Comparison of ENCODE assay signal across 9 mouse cellular contexts in the genomic region with DNA sequence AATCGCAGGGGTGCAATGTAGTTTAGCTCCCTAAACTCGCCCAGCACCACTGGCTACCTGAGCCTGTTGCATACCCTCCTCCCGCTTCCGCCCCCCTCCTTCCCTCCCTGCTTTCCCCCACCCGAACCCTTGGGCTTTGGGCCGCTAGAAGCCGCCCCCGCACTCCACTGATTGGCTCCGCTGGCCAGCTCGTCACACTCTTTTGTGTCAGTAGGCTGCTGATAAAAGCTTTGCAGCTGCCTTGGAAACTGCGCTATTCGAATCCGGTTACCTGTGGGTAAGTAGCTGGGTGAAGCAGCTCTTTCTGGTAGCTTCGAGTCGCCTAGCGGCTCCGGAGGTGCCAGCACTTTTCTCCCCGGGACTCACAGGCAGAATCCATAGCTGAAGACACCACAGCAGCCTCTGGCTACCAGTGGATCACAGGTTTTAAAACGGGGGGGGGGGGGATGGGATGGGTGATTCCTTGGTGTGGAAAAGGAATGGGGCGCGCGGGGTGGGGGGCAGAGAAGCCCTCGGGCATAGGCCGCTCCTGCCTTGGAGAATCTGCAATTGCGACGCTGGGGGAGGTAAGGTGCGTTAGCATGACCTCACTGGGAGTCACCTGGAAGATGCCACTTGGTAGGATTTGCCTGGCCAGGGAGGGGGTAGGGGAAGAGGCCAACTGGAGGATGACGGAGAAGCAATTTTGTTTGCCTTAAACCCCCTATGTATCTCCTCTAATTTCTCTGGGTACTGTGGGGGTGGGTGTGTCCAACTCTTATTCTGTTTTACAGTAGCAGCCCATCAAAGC. TPM values are rescaled to one million over a fixed set of nuclear protein-coding genes. Genes with fewer than 3 reads are reported as not detected.
DNase-seq lines count a peak whose midpoint lies in the region; ATAC-seq and TF ChIP-seq lines count a peak whose summit lies in the region.
"Had no signal": no experiment of that assay in that cellular context is flagged by ENCODE, and none has a peak within 500 bp of the region (broad histone marks: within the 10 kb centered on the region; RNA-seq: fewer than 3 reads in every experiment).

A gene (plus strand): TSS at position 169 of the 790 bp plus-strand sequence.

- H3K4me3 ChIP-seq in liver, postnatal 0 days (ENCODE audit: low read depth, low read length): no peak within 1 kb of the TSS
- H3K4me3 ChIP-seq in midbrain, embryonic 16.5 days (ENCODE audit: low read depth, low read length): peak within 1 kb of the TSS; percentile 50
- H3K4me3 ChIP-seq in thymus, adult 2 months (ENCODE audit: control insufficient read depth, insufficient read depth, low read length): peak within 1 kb of the TSS; percentile 22
- H3K4me3 ChIP-seq: liver, embryonic 13.5 days had no signal

- no peak for TF ChIP-seq POLR2A in thymus, adult 2 months (IDR thresholded peaks at IDR 0.05; ENCODE audit: control insufficient read depth, extremely low read depth, insufficient read depth, low read length, poor library complexity)

- H3K9ac ChIP-seq in liver, postnatal 0 days (replicated peaks): no peak within 1 kb of the TSS
- peak within 1 kb of the TSS; percentile 72 for H3K9ac ChIP-seq in midbrain, embryonic 16.5 days (ENCODE audit: low read depth, low read length)
- H3K9ac ChIP-seq: liver, embryonic 13.5 days had no signal

- H3K9me3 ChIP-seq in liver, postnatal 0 days (ENCODE audit: low read length): no peaks in the 10 kb centered on the region
- no peaks in the 10 kb centered on the region for H3K9me3 ChIP-seq in midbrain, embryonic 16.5 days (replicated peaks; ENCODE audit: control insufficient read depth, low read length, poor library complexity, severe bottlenecking)
- H3K9me3 ChIP-seq: liver, embryonic 13.5 days had no signal

- H3K36me3 ChIP-seq in liver, postnatal 0 days (replicated peaks; ENCODE audit: insufficient read depth, low read length): no peaks in the 10 kb centered on the region
- no peaks in the 10 kb centered on the region for H3K36me3 ChIP-seq in midbrain, embryonic 16.5 days (ENCODE audit: control insufficient read depth, insufficient read depth, low read length)
- no peaks in the 10 kb centered on the region for H3K36me3 ChIP-seq in thymus, adult 2 months (ENCODE audit: control insufficient read depth, insufficient read depth, low read length)
- H3K36me3 ChIP-seq: liver, embryonic 13.5 days had no signal

- no peaks in the 10 kb centered on the region for H3K4me1 ChIP-seq in liver, postnatal 0 days (ENCODE audit: insufficient read depth)
- peaks cover 22% of the 10 kb centered on the region for H3K4me1 ChIP-seq in midbrain, embryonic 16.5 days (ENCODE audit: control insufficient read depth, insufficient read depth, low read length)
- peaks cover 5% of the 10 kb centered on the region for H3K4me1 ChIP-seq in thymus, adult 2 months (replicated peaks; ENCODE audit: control insufficient read depth, insufficient read depth, low read length)
- H3K4me1 ChIP-seq: liver, embryonic 13.5 days had no signal

- ATAC-seq in liver, postnatal 0 days: no peak
- ATAC-seq in midbrain, embryonic 16.5 days: peak; percentile 89
- no peak for ATAC-seq in granulocyte monocyte progenitor cell, adult 5-6 weeks (replicated peaks; ENCODE audit: poor library complexity, severe bottlenecking)

- TF ChIP-seq CTCF in liver, postnatal 0 days (IDR thresholded peaks at IDR 0.05; ENCODE audit: low read depth): no peak
- TF ChIP-seq CTCF in thymus, adult 2 months (IDR thresholded peaks at IDR 0.05; ENCODE audit: borderline replicate concordance, control insufficient read depth, extremely low read depth, insufficient read depth, low read length, poor library complexity): no peak

- H3K4me2 ChIP-seq in liver, postnatal 0 days (ENCODE audit: low read depth, low read length): no peak within 1 kb of the TSS
- peak within 1 kb of the TSS; percentile 69 for H3K4me2 ChIP-seq in midbrain, embryonic 16.5 days (ENCODE audit: low read length)
- H3K4me2 ChIP-seq: liver, embryonic 13.5 days had no signal

- H3K27me3 ChIP-seq in liver, postnatal 0 days (ENCODE audit: insufficient read depth, low read length): peaks cover 5% of the 10 kb centered on the region; the same call in 1 of the 2 replicates
- H3K27me3 ChIP-seq in midbrain, embryonic 16.5 days (ENCODE audit: control insufficient read depth, insufficient read depth, low read depth, low read length): no peaks in the 10 kb centered on the region
- H3K27me3 ChIP-seq in thymus, adult 2 months (ENCODE audit: control insufficient read depth, insufficient read depth, low read length): no peaks in the 10 kb centered on the region

- TF ChIP-seq EP300 in liver, postnatal 0 days (IDR thresholded peaks at IDR 0.05; ENCODE audit: low read depth): no peak

- WGBS in liver, postnatal 0 days (ENCODE audit: insufficient replicate concordance): 25% methylated on average over 18 of the region's 28 CpGs
- WGBS in midbrain, embryonic 16.5 days: 20% methylated on average over 25 of the region's 28 CpGs
- 16% methylated on average over 23 of the region's 28 CpGs for WGBS in thymus, adult 2 months

- peak; percentile 6 for DNase-seq in liver
- DNase-seq in liver, postnatal 0 days: no peak
- DNase-seq in embryo, embryonic 11 days: peak; percentile 56
- DNase-seq in heart, postnatal 4 days: peak; percentile 21
- peak; percentile 32 for DNase-seq in left cerebral cortex, adult 11 months (ENCODE audit: low spot score)
- peak; percentile 58 for DNase-seq in thymus, adult 2 months
- DNase-seq: liver, embryonic 13.5 days had no signal

- H3K27ac ChIP-seq in liver, postnatal 0 days (ENCODE audit: low read depth): no peak within 1 kb of the TSS
- peak within 1 kb of the TSS; percentile 82 for H3K27ac ChIP-seq in midbrain, embryonic 16.5 days (ENCODE audit: low read length)
- no peak within 1 kb of the TSS; the same call in 1 of the 2 replicates for H3K27ac ChIP-seq in thymus, adult 2 months (ENCODE audit: control insufficient read depth, insufficient read depth, low read length)
- H3K27ac ChIP-seq: liver, embryonic 13.5 days had no signal

RNA-seq across cellular contexts. Expression of the gene that starts here (rescaled TPM):
- polyA plus RNA-seq in liver, postnatal 0 days (2015; fragmentation: Nextera tagmentation; extraction: Ambion mirVana): 0.07 TPM in 1 of 2 replicates, not detected in the other
- 1 to 10 TPM in 1 of 2 experiments, under 1 TPM in 1; 0.81 to 1.3 TPM for total RNA-seq in heart, postnatal 4 days (2021)
- polyA plus RNA-seq in midbrain, embryonic 16.5 days (2015; fragmentation: Nextera tagmentation; extraction: Ambion mirVana): 514 and 548 TPM in 2 replicates
- polyA plus RNA-seq in thymus, adult 2 months (2012; rRNA removed): 3.0 and 3.7 TPM in 2 replicates
- total RNA-seq in granulocyte monocyte progenitor cell, adult 5-6 weeks (2014; fragmentation: Nextera tagmentation): not detected in 2 replicates
- not detected in 2 replicates for total RNA-seq in granulocyte monocyte progenitor cell, adult 5-6 weeks (2017)

Comparison
In these comparisons a context has a peak if more than half of its experiments do, and no peak if none do; other contexts are left out.
1. RNA of the gene that starts here (polyA plus RNA-seq): 514 to 548 TPM in midbrain, embryonic 16.5 days; 3.0 to 3.7 TPM in thymus, adult 2 months and 0.07 TPM in liver, postnatal 0 days; every median in the first group is over 100 times any median in the second.